Mouse (Mus musculus): ENCODE measurements at regions not wholly inside any gene's neighbourhood (a gene's known extent, or its start where the extent isn't known, plus 50 kb on each side); places are given as distances from the start of the nearest gene placed in this dataset.
A peak's percentile ranks its signal among the peaks of the same experiment; 100 is the strongest.

GRCm38 (mm10) chr5:51718451-51718850 lies 150.9 kb upstream of the Ppargc1a start:
- no peaks in the 10 kb centered on the region for H3K9me3 ChIP-seq (ENCODE audit: low read length)
- no peak overlapping the region for H3K4me3 ChIP-seq (ENCODE audit: low read depth, low read length)
- H3K4me1 ChIP-seq (ENCODE audit: insufficient read depth): no peaks in the 10 kb centered on the region
- no peaks in the 10 kb centered on the region for H3K27me3 ChIP-seq (ENCODE audit: insufficient read depth, low read length)
- ATAC-seq (no peak), DNase-seq (no peak)
- no peak overlapping the region for H3K27ac ChIP-seq (ENCODE audit: low read depth)
- no peaks in the 10 kb centered on the region for H3K36me3 ChIP-seq (replicated peaks; ENCODE audit: insufficient read depth, low read length)
- TF ChIP-seq CTCF (IDR thresholded peaks at IDR 0.05; ENCODE audit: low read depth) (no peak), EP300 (IDR thresholded peaks at IDR 0.05; ENCODE audit: low read depth) (no peak)
- H3K4me2 ChIP-seq (ENCODE audit: low read depth, low read length): no peak overlapping the region
- H3K9ac ChIP-seq (replicated peaks): no peak overlapping the region
- 77% methylated on average over 1 of the region's 1 CpGs for WGBS (ENCODE audit: insufficient replicate concordance)

- DNase-seq (no peak), ATAC-seq (no peak)
- Histone ChIP-seq H3K9ac (replicated peaks) (no peak overlapping the region), H3K27ac (ENCODE audit: low read depth) (no peak overlapping the region), H3K4me2 (ENCODE audit: low read depth, low read length) (no peak overlapping the region), H3K9me3 (ENCODE audit: low read length) (no peaks in the 10 kb centered on the region), H3K27me3 (ENCODE audit: insufficient read depth, low read length) (no peaks in the 10 kb centered on the region), H3K4me3 (ENCODE audit: low read depth, low read length) (no peak overlapping the region), H3K36me3 (replicated peaks; ENCODE audit: insufficient read depth, low read length) (no peaks in the 10 kb centered on the region), H3K4me1 (ENCODE audit: insufficient read depth) (no peaks in the 10 kb centered on the region)
- TF ChIP-seq CTCF (IDR thresholded peaks at IDR 0.05; ENCODE audit: low read depth) (no peak), EP300 (IDR thresholded peaks at IDR 0.05; ENCODE audit: low read depth) (no peak)
- WGBS (ENCODE audit: insufficient replicate concordance): 60% methylated on average over 8 of the region's 8 CpGs
These were observed 144.5 kb upstream of the Ppargc1a start for GRCm38 (mm10) chr5:51711860-51712560.

- H3K27me3 ChIP-seq (ENCODE audit: insufficient read depth, low read length): no peaks in the 10 kb centered on the region
- H3K4me2 ChIP-seq (ENCODE audit: low read depth, low read length): no peak overlapping the region
- TF ChIP-seq CTCF (IDR thresholded peaks at IDR 0.05; ENCODE audit: low read depth) (no peak), EP300 (IDR thresholded peaks at IDR 0.05; ENCODE audit: low read depth) (no peak)
- H3K27ac ChIP-seq (ENCODE audit: low read depth): no peak overlapping the region
- no peaks in the 10 kb centered on the region for H3K4me1 ChIP-seq (ENCODE audit: insufficient read depth)
- 71% methylated on average over 4 of the region's 4 CpGs for WGBS (ENCODE audit: insufficient replicate concordance)
- no peak overlapping the region for H3K9ac ChIP-seq (replicated peaks)
- no peaks in the 10 kb centered on the region for H3K36me3 ChIP-seq (replicated peaks; ENCODE audit: insufficient read depth, low read length)
- ATAC-seq (peak; percentile 45; the same call in 1 of the 2 replicates), DNase-seq (no peak)
- H3K9me3 ChIP-seq (ENCODE audit: low read length): no peaks in the 10 kb centered on the region
- no peak overlapping the region for H3K4me3 ChIP-seq (ENCODE audit: low read depth, low read length)
These were observed 143.1 kb upstream of the Ppargc1a start for GRCm38 (mm10) chr5:51710664-51711063.

GRCm38 (mm10) chr5:51709447-51709991 lies 142.0 kb upstream of the Ppargc1a start:
- Histone ChIP-seq H3K27me3 (ENCODE audit: insufficient read depth, low read length) (no peaks in the 10 kb centered on the region), H3K27ac (ENCODE audit: low read depth) (no peak overlapping the region), H3K9me3 (ENCODE audit: low read length) (no peaks in the 10 kb centered on the region), H3K4me2 (ENCODE audit: low read depth, low read length) (no peak overlapping the region), H3K4me3 (ENCODE audit: low read depth, low read length) (no peak overlapping the region), H3K9ac (replicated peaks) (no peak overlapping the region), H3K4me1 (ENCODE audit: insufficient read depth) (no peaks in the 10 kb centered on the region), H3K36me3 (replicated peaks; ENCODE audit: insufficient read depth, low read length) (no peaks in the 10 kb centered on the region)
- 71% methylated on average over 6 of the region's 6 CpGs for WGBS (ENCODE audit: insufficient replicate concordance)
- no peak for DNase-seq
- TF ChIP-seq EP300 (IDR thresholded peaks at IDR 0.05; ENCODE audit: low read depth) (no peak), CTCF (IDR thresholded peaks at IDR 0.05; ENCODE audit: low read depth) (no peak)
- no peak for ATAC-seq

GRCm38 (mm10) chr5:51679884-51680283 lies 112.4 kb upstream of the Ppargc1a start:
- Histone ChIP-seq H3K9ac (replicated peaks) (no peak overlapping the region), H3K4me2 (ENCODE audit: low read depth, low read length) (no peak overlapping the region), H3K9me3 (ENCODE audit: low read length) (no peaks in the 10 kb centered on the region), H3K36me3 (replicated peaks; ENCODE audit: insufficient read depth, low read length) (no peaks in the 10 kb centered on the region), H3K4me1 (ENCODE audit: insufficient read depth) (no peaks in the 10 kb centered on the region), H3K27me3 (ENCODE audit: insufficient read depth, low read length) (no peaks in the 10 kb centered on the region), H3K4me3 (ENCODE audit: low read depth, low read length) (no peak overlapping the region), H3K27ac (ENCODE audit: low read depth) (no peak overlapping the region)
- DNase-seq: no peak
- 71% methylated on average over 4 of the region's 4 CpGs for WGBS (ENCODE audit: insufficient replicate concordance)
- TF ChIP-seq EP300 (IDR thresholded peaks at IDR 0.05; ENCODE audit: low read depth) (no peak), CTCF (IDR thresholded peaks at IDR 0.05; ENCODE audit: low read depth) (no peak)
- no peak for ATAC-seq

GRCm38 (mm10) chr5:51671190-51671589 lies 103.7 kb upstream of the Ppargc1a start:
- Histone ChIP-seq H3K4me3 (ENCODE audit: low read depth, low read length) (no peak overlapping the region), H3K9me3 (ENCODE audit: low read length) (no peaks in the 10 kb centered on the region), H3K27ac (ENCODE audit: low read depth) (no peak overlapping the region), H3K27me3 (ENCODE audit: insufficient read depth, low read length) (no peaks in the 10 kb centered on the region), H3K4me2 (ENCODE audit: low read depth, low read length) (no peak overlapping the region), H3K9ac (replicated peaks) (no peak overlapping the region), H3K36me3 (replicated peaks; ENCODE audit: insufficient read depth, low read length) (no peaks in the 10 kb centered on the region), H3K4me1 (ENCODE audit: insufficient read depth) (no peaks in the 10 kb centered on the region)
- ATAC-seq: no peak
- 83% methylated on average over 5 of the region's 5 CpGs for WGBS (ENCODE audit: insufficient replicate concordance)
- DNase-seq: no peak
- TF ChIP-seq EP300 (IDR thresholded peaks at IDR 0.05; ENCODE audit: low read depth) (no peak), CTCF (IDR thresholded peaks at IDR 0.05; ENCODE audit: low read depth) (no peak)
